Mouse (Mus musculus) cerebellum, postnatal 36 days (tissue): ENCODE measurements around the gene Slc28a1.

Source experiments
- DNase-seq, 2 experiments: peaks; one replicate each; pipeline ENCODE4 v3.0.0; 2021 to 2022; ENCODE audit warnings: mixed read lengths in 2 of 2

The Slc28a1 gene

GRCm38 (mm10) chr7:81213347-81214152 lies 99.0 kb downstream of the Slc28a1 start, which contains the start of gene Pde8a:
Gene Pde8a (plus strand): TSS chr7:81213596.
- no peak for DNase-seq

- DNase-seq, result no peak
Measured at GRCm38 (mm10) chr7:81214153-81214907, 99.7 kb downstream of the Slc28a1 start.

GRCm38 (mm10) chr7:81215950-81216349 lies 101.4 kb downstream of the Slc28a1 start:
- DNase-seq, result no peak

- no peak for DNase-seq
Measured at GRCm38 (mm10) chr7:81219321-81219720, 104.7 kb downstream of the Slc28a1 start.
